Mouse (Mus musculus): ENCODE data around the gene Cxcr2. TPM values are rescaled to one million over a fixed set of nuclear protein-coding genes. Genes with fewer than 3 reads are reported as not detected.
A peak's percentile ranks its signal among the peaks of the same experiment; 100 is the strongest.

Cxcr2 gene
- total and polyA plus RNA-seq, 3 experiments = 0.14 to 1.3 (median 0.52) TPM

DNA sequence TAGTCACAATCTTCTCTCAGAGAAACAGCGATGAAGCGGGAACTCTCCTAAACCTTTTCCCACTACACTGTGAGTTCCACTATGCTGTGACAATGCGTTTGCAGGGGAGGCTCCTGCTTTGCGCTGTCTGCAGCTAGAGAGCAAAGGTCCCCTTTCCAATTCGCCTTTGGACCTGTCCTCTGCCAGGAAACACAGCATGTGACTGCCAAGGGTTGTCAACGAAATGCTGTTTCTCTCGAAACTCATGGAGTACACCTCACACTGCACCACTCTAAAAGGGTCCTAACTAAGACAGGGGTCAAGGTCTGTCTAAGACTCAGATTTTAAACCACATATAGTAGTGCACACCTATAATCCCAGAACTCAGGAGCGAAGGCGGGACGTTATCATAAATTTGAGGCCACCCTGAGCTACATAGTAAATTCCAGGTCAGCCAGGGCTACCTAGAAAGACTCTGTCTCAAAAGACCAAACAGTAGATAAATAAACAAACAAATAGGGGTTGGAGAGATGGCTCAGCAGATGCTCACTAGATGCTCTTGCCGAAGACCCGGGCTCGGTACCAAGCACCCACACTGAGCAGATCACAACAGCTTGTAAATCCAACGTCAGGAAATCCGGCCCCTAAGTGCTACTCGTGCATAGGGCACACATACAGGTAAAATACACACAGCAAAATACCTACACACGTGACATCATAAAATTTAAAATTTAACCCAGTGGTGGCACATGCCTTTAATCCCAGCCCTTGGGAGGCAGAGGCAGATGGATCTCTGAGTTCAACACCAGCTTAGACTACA, 43.0 kb downstream of the Cxcr2 start:
- intact Hi-C loops (cut with DNase I) = loop anchor here (1.0 kb wide), 1 partner anchor 296 kb away; no protein-coding TSS in a partner anchor
- DNase-seq = no peak
- no peaks in the 10 kb centered on the region for H3K36me3 ChIP-seq (ENCODE audit: control insufficient read depth, insufficient read depth, low read length)
- H3K79me2 ChIP-seq (replicated peaks; ENCODE audit: control insufficient read depth, insufficient read depth, low read length) = no peaks in the 10 kb centered on the region
- no peaks in the 10 kb centered on the region for H3K27me3 ChIP-seq (ENCODE audit: control insufficient read depth, insufficient read depth, low read length)
- no peak for TF ChIP-seq EP300 (IDR thresholded peaks at IDR 0.05; ENCODE audit: insufficient read depth, low read depth, low read length)
- H3K4me1 ChIP-seq (ENCODE audit: control insufficient read depth, insufficient read depth, low read length) = no peaks in the 10 kb centered on the region
- 71% methylated on average over 17 of the region's 17 CpGs for WGBS
- H3K9ac ChIP-seq (ENCODE audit: low read depth, low read length) = no peak overlapping the region
- H3K4me3 ChIP-seq = no peak overlapping the region
- H3K27ac ChIP-seq = no peak overlapping the region

DNA sequence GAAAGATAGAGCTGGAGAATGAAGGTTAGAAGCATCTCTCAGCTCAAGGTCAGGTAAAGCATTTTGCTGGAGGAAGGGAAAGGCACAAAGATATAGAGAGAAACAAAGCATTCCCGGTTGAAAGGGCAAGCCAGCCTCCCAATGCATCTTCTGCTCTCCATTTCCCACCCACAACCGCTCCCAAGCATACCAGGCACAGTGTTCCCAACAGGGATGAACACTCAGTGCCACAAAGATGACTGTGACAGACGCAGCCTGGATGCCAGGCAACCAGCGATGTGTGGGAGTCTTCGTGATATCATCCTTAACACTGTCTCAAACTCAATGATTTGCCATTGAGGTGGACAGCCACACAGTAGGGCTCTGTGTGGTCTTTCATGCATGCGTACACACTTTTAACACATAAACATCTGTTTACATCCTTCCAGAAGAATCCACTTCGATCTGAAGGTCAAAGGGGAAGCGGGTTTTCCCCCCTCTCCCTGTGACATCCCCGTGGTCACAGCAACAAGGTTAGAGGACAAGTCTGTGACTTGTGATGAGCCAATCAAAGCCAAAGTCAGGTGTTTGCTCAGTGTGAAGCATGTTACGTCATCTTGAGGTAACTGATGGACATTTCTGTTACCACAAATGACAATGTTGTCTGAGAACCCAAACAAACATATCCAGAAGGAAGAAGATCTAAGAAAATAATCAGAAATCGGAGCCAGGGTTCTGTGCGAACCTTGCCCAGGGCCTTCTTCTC, 44.1 kb downstream of the Cxcr2 start:
- 81% methylated on average over 12 of the region's 12 CpGs for WGBS
- TF ChIP-seq EP300 (IDR thresholded peaks at IDR 0.05; ENCODE audit: insufficient read depth, low read depth, low read length) = no peak
- TF ChIP-seq POLR2A (IDR thresholded peaks at IDR 0.05; ENCODE audit: insufficient read depth, low read depth, low read length) = no peak
- no peak for TF ChIP-seq CTCF (IDR thresholded peaks at IDR 0.05)
- H3K27ac ChIP-seq = no peak overlapping the region
- H3K79me2 ChIP-seq (replicated peaks; ENCODE audit: control insufficient read depth, insufficient read depth, low read length) = no peaks in the 10 kb centered on the region
- DNase-seq = no peak
- H3K36me3 ChIP-seq (ENCODE audit: control insufficient read depth, insufficient read depth, low read length) = no peaks in the 10 kb centered on the region
- H3K27me3 ChIP-seq (ENCODE audit: control insufficient read depth, insufficient read depth, low read length) = no peaks in the 10 kb centered on the region
- intact Hi-C loops (cut with DNase I) = loop anchor here (1.0 kb wide), 1 partner anchor 297 kb away; no protein-coding TSS in a partner anchor
- H3K4me3 ChIP-seq = no peak overlapping the region
- no peaks in the 10 kb centered on the region for H3K4me1 ChIP-seq (ENCODE audit: control insufficient read depth, insufficient read depth, low read length)
- no peak overlapping the region for H3K9ac ChIP-seq (ENCODE audit: low read depth, low read length)

DNA sequence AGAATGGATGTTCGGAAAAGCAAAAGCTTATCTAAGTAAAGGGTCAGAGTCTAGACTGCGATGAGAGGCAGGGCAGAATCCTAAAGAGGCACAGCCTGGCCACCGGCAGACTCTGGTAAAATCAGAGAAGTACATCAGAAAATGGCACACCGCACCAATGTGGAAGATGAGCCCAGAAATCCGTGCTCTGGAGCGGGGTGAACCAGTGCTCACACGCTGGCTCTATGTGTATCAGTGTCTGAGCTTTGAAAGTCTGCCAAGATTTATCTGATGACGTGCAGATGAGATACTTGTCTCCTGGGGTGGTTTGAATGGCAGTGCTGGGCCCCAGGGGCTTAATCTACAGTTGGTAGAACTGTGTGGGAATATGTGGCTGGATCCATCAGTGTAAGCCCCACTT, 45.3 kb downstream of the Cxcr2 start:
- H3K4me1 ChIP-seq (ENCODE audit: control insufficient read depth, insufficient read depth, low read length) = no peaks in the 10 kb centered on the region
- H3K79me2 ChIP-seq (replicated peaks; ENCODE audit: control insufficient read depth, insufficient read depth, low read length) = no peaks in the 10 kb centered on the region
- H3K36me3 ChIP-seq (ENCODE audit: control insufficient read depth, insufficient read depth, low read length) = no peaks in the 10 kb centered on the region
- no peaks in the 10 kb centered on the region for H3K27me3 ChIP-seq (ENCODE audit: control insufficient read depth, insufficient read depth, low read length)
- TF ChIP-seq EP300 (IDR thresholded peaks at IDR 0.05; ENCODE audit: insufficient read depth, low read depth, low read length) (no peak), CTCF (IDR thresholded peaks at IDR 0.05) (no peak), POLR2A (IDR thresholded peaks at IDR 0.05; ENCODE audit: insufficient read depth, low read depth, low read length) (no peak)
- no peak overlapping the region for H3K4me3 ChIP-seq
- intact Hi-C loops (cut with DNase I) = no loop called here
- H3K9ac ChIP-seq (ENCODE audit: low read depth, low read length) = no peak overlapping the region
- 68% methylated on average over 8 of the region's 8 CpGs for WGBS
- no peak overlapping the region for H3K27ac ChIP-seq
- no peak for DNase-seq

DNA sequence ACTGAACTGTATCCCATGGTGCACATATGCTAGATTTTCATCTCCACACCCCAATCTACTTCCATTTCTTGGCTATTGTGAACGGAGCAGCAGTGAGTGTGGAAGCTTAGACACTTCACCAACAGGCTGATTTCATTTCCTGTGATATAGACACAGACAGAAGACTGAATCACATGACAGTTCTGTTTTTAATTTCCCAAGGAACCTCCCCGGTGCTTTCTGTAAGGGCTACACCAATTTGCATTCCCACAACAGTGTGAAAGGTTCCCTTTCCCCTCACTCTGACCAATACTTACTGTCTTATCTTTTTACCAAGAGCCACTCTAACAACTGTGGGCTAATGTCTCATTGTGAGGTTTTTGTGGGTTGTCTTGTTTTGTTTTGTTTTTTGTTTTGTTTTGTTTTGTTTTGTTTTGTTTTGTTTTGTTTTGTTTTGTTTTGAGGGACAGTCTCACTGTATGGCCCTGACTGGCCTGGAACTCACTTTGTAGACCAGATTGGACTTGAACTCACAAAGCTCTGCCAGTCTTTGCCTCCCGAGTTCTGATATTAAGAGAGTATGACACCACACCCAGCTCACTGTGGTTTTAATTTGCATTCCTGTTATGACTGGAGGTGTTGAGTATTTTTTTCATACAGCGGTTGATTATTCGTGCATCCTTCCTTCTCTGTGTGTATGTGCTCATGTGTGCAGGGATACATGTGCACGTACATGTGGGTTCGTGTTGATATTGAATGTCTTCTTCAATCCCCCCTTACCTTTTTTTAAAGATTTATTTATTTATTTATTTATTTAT, 47.5 kb downstream of the Cxcr2 start:
- no peak for TF ChIP-seq CTCF (IDR thresholded peaks at IDR 0.05)
- no peak for TF ChIP-seq EP300 (IDR thresholded peaks at IDR 0.05; ENCODE audit: insufficient read depth, low read depth, low read length)
- TF ChIP-seq POLR2A (IDR thresholded peaks at IDR 0.05; ENCODE audit: insufficient read depth, low read depth, low read length) = no peak
- no peak overlapping the region for H3K4me3 ChIP-seq
- intact Hi-C loops (cut with DNase I) = no loop called here
- no peak overlapping the region for H3K27ac ChIP-seq
- 71% methylated on average over 7 of the region's 7 CpGs for WGBS
- H3K4me1 ChIP-seq (ENCODE audit: control insufficient read depth, insufficient read depth, low read length) = no peaks in the 10 kb centered on the region
- H3K27me3 ChIP-seq (ENCODE audit: control insufficient read depth, insufficient read depth, low read length) = no peaks in the 10 kb centered on the region
- no peaks in the 10 kb centered on the region for H3K79me2 ChIP-seq (replicated peaks; ENCODE audit: control insufficient read depth, insufficient read depth, low read length)
- no peaks in the 10 kb centered on the region for H3K36me3 ChIP-seq (ENCODE audit: control insufficient read depth, insufficient read depth, low read length)
- DNase-seq = no peak
- no peak overlapping the region for H3K9ac ChIP-seq (ENCODE audit: low read depth, low read length)

DNA sequence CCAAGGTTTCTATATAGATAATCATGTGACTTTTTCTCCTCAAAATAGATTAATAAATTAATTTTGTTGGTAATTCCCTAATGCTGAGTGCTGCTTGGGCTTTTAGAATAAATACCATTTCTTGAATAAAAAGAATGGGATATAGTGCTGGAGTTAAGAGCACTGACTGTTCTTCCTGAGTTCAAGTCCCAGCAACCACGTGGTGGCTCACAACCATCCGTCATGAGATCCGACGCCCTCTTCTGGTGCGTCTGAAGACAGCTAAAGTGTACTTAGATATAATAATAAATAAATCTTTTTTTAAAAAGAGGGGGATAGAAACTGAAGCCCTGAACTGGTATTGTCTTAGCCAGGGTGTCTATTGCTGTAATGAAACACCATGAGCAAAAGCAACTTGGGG, 49.7 kb downstream of the Cxcr2 start:
- no peak overlapping the region for H3K4me3 ChIP-seq
- no peak overlapping the region for H3K27ac ChIP-seq
- WGBS = 63% methylated on average over 5 of the region's 5 CpGs
- TF ChIP-seq EP300 (IDR thresholded peaks at IDR 0.05; ENCODE audit: insufficient read depth, low read depth, low read length) (no peak), CTCF (IDR thresholded peaks at IDR 0.05) (peak; percentile 6; the same call in 1 of the 2 replicates)
- no peaks in the 10 kb centered on the region for H3K4me1 ChIP-seq (ENCODE audit: control insufficient read depth, insufficient read depth, low read length)
- no peaks in the 10 kb centered on the region for H3K36me3 ChIP-seq (ENCODE audit: control insufficient read depth, insufficient read depth, low read length)
- no peaks in the 10 kb centered on the region for H3K79me2 ChIP-seq (replicated peaks; ENCODE audit: control insufficient read depth, insufficient read depth, low read length)
- DNase-seq = no peak
- intact Hi-C loops (cut with DNase I) = no loop called here
- H3K27me3 ChIP-seq (ENCODE audit: control insufficient read depth, insufficient read depth, low read length) = no peaks in the 10 kb centered on the region
- no peak overlapping the region for H3K9ac ChIP-seq (ENCODE audit: low read depth, low read length)

Measured in heart, adult 2 months (tissue).